22 mouse cellular contexts compared by ENCODE assay signal in the genomic region with DNA sequence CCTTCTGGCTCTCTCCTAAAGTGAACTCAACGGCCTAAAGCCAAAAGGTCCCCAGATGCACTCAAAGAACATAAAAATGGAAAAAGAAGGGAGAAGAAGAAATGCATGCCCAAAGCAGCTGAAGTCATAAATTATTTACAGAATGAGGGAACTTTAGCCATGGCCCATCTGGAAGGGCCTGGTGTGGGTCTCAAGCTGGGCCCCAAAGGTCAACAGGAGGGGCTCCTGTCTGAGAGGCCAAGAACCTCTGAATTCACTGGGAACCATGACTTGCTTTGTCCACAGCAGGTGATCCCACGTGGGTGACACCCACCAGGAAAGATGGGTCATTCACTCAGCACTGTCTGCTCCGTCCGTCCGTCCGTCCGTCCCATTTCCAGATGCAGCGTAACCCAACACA.
"Had no signal": no experiment of that assay in that cellular context is flagged by ENCODE, and none has a peak within 500 bp of the region (broad histone marks: within the 10 kb centered on the region; RNA-seq: fewer than 3 reads in every experiment).

No protein-coding gene starts in this region.

- DNase-seq: layer of hippocampus, postnatal 36 days; left cerebral cortex, postnatal 4 days; liver, postnatal 0 days; lung, embryonic 14.5 days; midbrain, embryonic 14.5 days; right cerebral cortex, adult 18-20 months; right cerebral cortex, postnatal 14 days; right cerebral cortex, postnatal 4 days; thymus, adult 2 months; thymus, postnatal 14 days; thymus, postnatal 4 days had no signal

- H3K4me2 ChIP-seq: intestine, embryonic 15.5 days; limb, embryonic 12.5 days; limb, embryonic 15.5 days; liver, embryonic 11.5 days; lung, embryonic 14.5 days; midbrain, embryonic 11.5 days; neural tube, embryonic 12.5 days; neural tube, embryonic 15.5 days had no signal

- H3K9me3 ChIP-seq: intestine, embryonic 15.5 days; limb, embryonic 12.5 days; limb, embryonic 15.5 days; neural tube, embryonic 12.5 days; neural tube, embryonic 15.5 days had no signal

- H3K9ac ChIP-seq: intestine, embryonic 15.5 days; limb, embryonic 12.5 days; limb, embryonic 15.5 days; liver, embryonic 14.5 days; liver, postnatal 0 days; lung, embryonic 14.5 days; neural tube, embryonic 12.5 days; neural tube, embryonic 15.5 days had no signal

- H3K4me3 ChIP-seq: intestine, embryonic 15.5 days; left cerebral cortex, adult 2 months; limb, embryonic 12.5 days; limb, embryonic 15.5 days; neural tube, embryonic 12.5 days; neural tube, embryonic 15.5 days had no signal

- H3K36me3 ChIP-seq: intestine, embryonic 15.5 days; limb, embryonic 15.5 days had no signal

- H3K27me3 ChIP-seq: intestine, embryonic 15.5 days; limb, embryonic 12.5 days; limb, embryonic 15.5 days; neural tube, embryonic 12.5 days; neural tube, embryonic 15.5 days had no signal

- ATAC-seq: intestine, embryonic 15.5 days; liver, postnatal 0 days; lung, postnatal 0 days had no signal

- H3K27ac ChIP-seq: intestine, embryonic 15.5 days; left cerebral cortex, adult 2 months; limb, embryonic 12.5 days; limb, embryonic 15.5 days; liver, embryonic 14.5 days; neural tube, embryonic 12.5 days; neural tube, embryonic 15.5 days; stomach, postnatal 0 days had no signal
